Mouse (Mus musculus): ENCODE data around the gene Gm45837.
A peak's percentile ranks its signal among the peaks of the same experiment; 100 is the strongest.

The Gm45837 gene

DNA sequence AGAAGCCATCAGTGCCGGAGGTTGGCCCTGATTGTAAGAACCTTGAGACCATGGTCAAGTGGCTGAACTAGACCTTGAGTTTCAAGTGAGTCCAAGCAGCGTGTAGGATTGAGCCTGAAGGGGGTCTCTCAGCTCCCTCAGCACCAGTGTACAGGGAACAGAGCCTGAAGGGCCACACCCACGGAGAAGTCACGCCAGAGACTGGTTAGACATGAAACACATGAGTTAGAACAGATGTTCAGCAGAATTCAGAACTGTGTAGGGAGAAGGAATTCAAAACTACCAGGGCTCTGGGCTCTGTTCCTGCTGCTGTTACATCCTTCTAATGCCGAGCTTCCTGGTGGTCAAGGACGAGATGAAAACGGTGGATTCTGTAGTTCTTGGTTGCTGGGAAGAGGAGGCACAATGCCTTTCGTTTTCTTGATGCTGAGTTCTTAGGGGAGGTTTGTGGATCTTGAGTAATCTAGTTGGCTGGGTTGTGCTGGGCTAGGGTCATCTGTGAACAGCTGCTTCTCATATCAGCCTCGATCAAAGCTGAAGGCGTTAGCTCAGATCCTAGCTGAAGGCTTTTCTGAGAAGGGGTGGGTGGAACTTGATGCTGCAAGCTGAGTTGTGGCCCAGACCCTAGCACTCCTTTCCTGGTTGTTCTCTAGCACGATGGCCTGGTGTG is at the start of gene Gm45837:
TSS of gene Gm45837 (plus strand) at position 620 of the 670 bp plus-strand sequence.
- Histone ChIP-seq H3K9me3 (ENCODE audit: low read length) (no peaks in the 10 kb centered on the region), H3K4me1 (replicated peaks; ENCODE audit: low read depth, low read length) (peaks cover 25% of the 10 kb centered on the region), H3K36me3 (ENCODE audit: insufficient read depth, low read length) (peaks cover 66% of the 10 kb centered on the region), H3K4me3 (replicated peaks; ENCODE audit: low read length) (no peak within 1 kb of the TSS), H3K27me3 (ENCODE audit: insufficient read depth, low read length) (no peaks in the 10 kb centered on the region)
- TF ChIP-seq CTCF (conservative IDR thresholded peaks at IDR 0.05; ENCODE audit: low read length) (no peak), POU5F1 (IDR thresholded peaks at IDR 0.05; ENCODE audit: borderline replicate concordance, low read length) (no peak), NANOG (IDR thresholded peaks at IDR 0.05; ENCODE audit: borderline replicate concordance, low read length) (no peak)

GRCm38 (mm10) chr7:101361021-101361420 is 49.7 kb upstream of the Gm45837 start:
- H3K4me1 ChIP-seq (replicated peaks; ENCODE audit: low read depth, low read length): peaks cover 50% of the 10 kb centered on the region
- H3K4me3 ChIP-seq (replicated peaks; ENCODE audit: low read length): no peak overlapping the region
- no peaks in the 10 kb centered on the region for H3K27me3 ChIP-seq (ENCODE audit: insufficient read depth, low read length)
- no peaks in the 10 kb centered on the region for H3K9me3 ChIP-seq (ENCODE audit: low read length)
- no peaks in the 10 kb centered on the region; the same call in 1 of the 2 replicates for H3K36me3 ChIP-seq (ENCODE audit: insufficient read depth, low read length)
- no peak for TF ChIP-seq CTCF (conservative IDR thresholded peaks at IDR 0.05; ENCODE audit: low read length)
- no peak for TF ChIP-seq POU5F1 (IDR thresholded peaks at IDR 0.05; ENCODE audit: borderline replicate concordance, low read length)
- no peak for TF ChIP-seq NANOG (IDR thresholded peaks at IDR 0.05; ENCODE audit: borderline replicate concordance, low read length)

GRCm38 (mm10) chr7:101361767-101362166 is 48.9 kb upstream of the Gm45837 start:
- Histone ChIP-seq H3K4me1 (replicated peaks; ENCODE audit: low read depth, low read length) (peaks cover 50% of the 10 kb centered on the region), H3K36me3 (ENCODE audit: insufficient read depth, low read length) (no peaks in the 10 kb centered on the region; the same call in 1 of the 2 replicates), H3K4me3 (replicated peaks; ENCODE audit: low read length) (no peak overlapping the region), H3K9me3 (ENCODE audit: low read length) (no peaks in the 10 kb centered on the region), H3K27me3 (ENCODE audit: insufficient read depth, low read length) (no peaks in the 10 kb centered on the region)
- no peak for TF ChIP-seq POU5F1 (IDR thresholded peaks at IDR 0.05; ENCODE audit: borderline replicate concordance, low read length)
- TF ChIP-seq CTCF (conservative IDR thresholded peaks at IDR 0.05; ENCODE audit: low read length): no peak
- TF ChIP-seq NANOG (IDR thresholded peaks at IDR 0.05; ENCODE audit: borderline replicate concordance, low read length): no peak

- TF ChIP-seq POU5F1 (IDR thresholded peaks at IDR 0.05; ENCODE audit: borderline replicate concordance, low read length): no peak
- TF ChIP-seq NANOG (IDR thresholded peaks at IDR 0.05; ENCODE audit: borderline replicate concordance, low read length): no peak
- no peak for TF ChIP-seq CTCF (conservative IDR thresholded peaks at IDR 0.05; ENCODE audit: low read length)
- no peak overlapping the region for H3K4me3 ChIP-seq (replicated peaks; ENCODE audit: low read length)
- H3K36me3 ChIP-seq (ENCODE audit: insufficient read depth, low read length): no peaks in the 10 kb centered on the region; the same call in 1 of the 2 replicates
- H3K4me1 ChIP-seq (replicated peaks; ENCODE audit: low read depth, low read length): peaks cover 43% of the 10 kb centered on the region
- H3K9me3 ChIP-seq (ENCODE audit: low read length): no peaks in the 10 kb centered on the region
- H3K27me3 ChIP-seq (ENCODE audit: insufficient read depth, low read length): no peaks in the 10 kb centered on the region
Measured at GRCm38 (mm10) chr7:101362791-101363191, 47.9 kb upstream of the Gm45837 start.

GRCm38 (mm10) chr7:101363914-101364313 is 46.8 kb upstream of the Gm45837 start:
- Histone ChIP-seq H3K36me3 (ENCODE audit: insufficient read depth, low read length) (no peaks in the 10 kb centered on the region; the same call in 1 of the 2 replicates), H3K4me1 (replicated peaks; ENCODE audit: low read depth, low read length) (peaks cover 48% of the 10 kb centered on the region), H3K9me3 (ENCODE audit: low read length) (no peaks in the 10 kb centered on the region), H3K4me3 (replicated peaks; ENCODE audit: low read length) (no peak overlapping the region), H3K27me3 (ENCODE audit: insufficient read depth, low read length) (no peaks in the 10 kb centered on the region)
- TF ChIP-seq CTCF (conservative IDR thresholded peaks at IDR 0.05; ENCODE audit: low read length): no peak
- TF ChIP-seq POU5F1 (IDR thresholded peaks at IDR 0.05; ENCODE audit: borderline replicate concordance, low read length): no peak
- TF ChIP-seq NANOG (IDR thresholded peaks at IDR 0.05; ENCODE audit: borderline replicate concordance, low read length): no peak

GRCm38 (mm10) chr7:101367901-101368852 is 42.5 kb upstream of the Gm45837 start:
- 0 out of 2 replicates have a peak, but pooled peaks cover 11% of the 10 kb centered on the region for H3K27me3 ChIP-seq (ENCODE audit: insufficient read depth, low read length)
- peaks cover under 1% of the 10 kb centered on the region; the same call in 1 of the 2 replicates for H3K36me3 ChIP-seq (ENCODE audit: insufficient read depth, low read length)
- peaks cover 41% of the 10 kb centered on the region for H3K4me1 ChIP-seq (replicated peaks; ENCODE audit: low read depth, low read length)
- TF ChIP-seq POU5F1 (IDR thresholded peaks at IDR 0.05; ENCODE audit: borderline replicate concordance, low read length) (no peak), CTCF (conservative IDR thresholded peaks at IDR 0.05; ENCODE audit: low read length) (0 out of 2 replicates have a peak, but pooled peaks have one; percentile 18)
- H3K4me3 ChIP-seq (replicated peaks; ENCODE audit: low read length): no peak overlapping the region
- H3K9me3 ChIP-seq (ENCODE audit: low read length): no peaks in the 10 kb centered on the region

DNA sequence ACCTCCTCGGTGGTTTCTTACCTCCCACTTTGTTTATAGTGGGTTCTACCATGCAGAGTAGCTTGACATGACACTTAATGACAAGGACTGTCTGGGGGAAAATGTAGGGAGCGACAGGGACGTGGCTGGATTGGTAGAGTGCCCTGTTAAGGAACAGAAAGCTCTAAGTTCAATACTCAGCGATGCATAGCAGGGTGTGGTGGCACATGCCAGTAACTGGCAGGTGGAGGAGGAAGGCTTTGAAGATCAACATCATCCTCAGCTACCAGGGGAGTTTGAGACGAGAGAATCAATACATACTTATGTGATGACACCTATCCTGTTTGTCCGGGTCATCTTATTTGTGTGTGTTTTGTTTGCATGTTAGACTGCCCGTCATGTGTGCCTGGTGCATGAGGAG is 41.0 kb upstream of the Gm45837 start:
- no peaks in the 10 kb centered on the region for H3K9me3 ChIP-seq (ENCODE audit: low read length)
- H3K4me3 ChIP-seq (replicated peaks; ENCODE audit: low read length): no peak overlapping the region
- peaks cover 43% of the 10 kb centered on the region for H3K4me1 ChIP-seq (replicated peaks; ENCODE audit: low read depth, low read length)
- peaks cover 3% of the 10 kb centered on the region for H3K36me3 ChIP-seq (ENCODE audit: insufficient read depth, low read length)
- no peak for TF ChIP-seq CTCF (conservative IDR thresholded peaks at IDR 0.05; ENCODE audit: low read length)
- no peak for TF ChIP-seq NANOG (IDR thresholded peaks at IDR 0.05; ENCODE audit: borderline replicate concordance, low read length)
- no peak for TF ChIP-seq POU5F1 (IDR thresholded peaks at IDR 0.05; ENCODE audit: borderline replicate concordance, low read length)
- 0 out of 2 replicates have a peak, but pooled peaks cover 11% of the 10 kb centered on the region for H3K27me3 ChIP-seq (ENCODE audit: insufficient read depth, low read length)

- TF ChIP-seq POU5F1 (IDR thresholded peaks at IDR 0.05; ENCODE audit: borderline replicate concordance, low read length) (no peak), NANOG (IDR thresholded peaks at IDR 0.05; ENCODE audit: borderline replicate concordance, low read length) (no peak), CTCF (conservative IDR thresholded peaks at IDR 0.05; ENCODE audit: low read length) (no peak)
- Histone ChIP-seq H3K9me3 (ENCODE audit: low read length) (no peaks in the 10 kb centered on the region), H3K36me3 (ENCODE audit: insufficient read depth, low read length) (peaks cover 19% of the 10 kb centered on the region), H3K27me3 (ENCODE audit: insufficient read depth, low read length) (0 out of 2 replicates have a peak, but pooled peaks cover 11% of the 10 kb centered on the region), H3K4me1 (replicated peaks; ENCODE audit: low read depth, low read length) (peaks cover 46% of the 10 kb centered on the region), H3K4me3 (replicated peaks; ENCODE audit: low read length) (peak overlapping the region; percentile 74)
Measured at GRCm38 (mm10) chr7:101373082-101373481, 37.6 kb upstream of the Gm45837 start.

Data from E14TG2a.4 (cell line).